Mouse (Mus musculus): Measurements from ENCODE around the gene Mtch1.
A peak's percentile ranks its signal among the peaks of the same experiment; 100 is the strongest.

The Mtch1 gene

GRCm38 (mm10) chr17:29304376-29305057 is 43.2 kb downstream of the Mtch1 start:
- DNase-seq: no peak

- DNase-seq: no peak
These were observed 43.9 kb downstream of the Mtch1 start for GRCm38 (mm10) chr17:29303856-29304255.

GRCm38 (mm10) chr17:29303087-29303486 is 44.6 kb downstream of the Mtch1 start:
- DNase-seq: peak; percentile 32

- no peak for DNase-seq
These were observed 45.6 kb downstream of the Mtch1 start for GRCm38 (mm10) chr17:29302149-29302548.

GRCm38 (mm10) chr17:29301421-29301820 is 46.3 kb downstream of the Mtch1 start:
- DNase-seq: no peak

GRCm38 (mm10) chr17:29300926-29301325 is 46.8 kb downstream of the Mtch1 start:
- DNase-seq: no peak

GRCm38 (mm10) chr17:29299282-29299681 is 48.5 kb downstream of the Mtch1 start:
- DNase-seq: no peak

GRCm38 (mm10) chr17:29297813-29298212 is 49.9 kb downstream of the Mtch1 start:
- DNase-seq: no peak

- no peak for DNase-seq
These were observed 50.4 kb downstream of the Mtch1 start for GRCm38 (mm10) chr17:29297321-29297720.

GRCm38 (mm10) chr17:29295835-29296234 is 51.9 kb downstream of the Mtch1 start:
- no peak for DNase-seq

GRCm38 (mm10) chr17:29293807-29294605 is 53.7 kb downstream of the Mtch1 start:
- DNase-seq: no peak

GRCm38 (mm10) chr17:29292996-29293395 is 54.7 kb downstream of the Mtch1 start:
- DNase-seq: no peak

GRCm38 (mm10) chr17:29291793-29292192 is 55.9 kb downstream of the Mtch1 start:
- no peak for DNase-seq

- peak; percentile 75 for DNase-seq
These were observed 65.3 kb downstream of the Mtch1 start for GRCm38 (mm10) chr17:29282216-29282952.
